Mouse (Mus musculus): ENCODE results near the gene Uqcc1.
"Not testable (repeated sequence)": the region's sequence is repeated elsewhere in the genome, so short reads cannot be mapped to it uniquely, and the experiment has no call there.

Gene Uqcc1

GRCm38 (mm10) chr2:155928711-155929345 lies 1.3 kb downstream of the Uqcc1 start:
- DNase-seq: no peak

DNA sequence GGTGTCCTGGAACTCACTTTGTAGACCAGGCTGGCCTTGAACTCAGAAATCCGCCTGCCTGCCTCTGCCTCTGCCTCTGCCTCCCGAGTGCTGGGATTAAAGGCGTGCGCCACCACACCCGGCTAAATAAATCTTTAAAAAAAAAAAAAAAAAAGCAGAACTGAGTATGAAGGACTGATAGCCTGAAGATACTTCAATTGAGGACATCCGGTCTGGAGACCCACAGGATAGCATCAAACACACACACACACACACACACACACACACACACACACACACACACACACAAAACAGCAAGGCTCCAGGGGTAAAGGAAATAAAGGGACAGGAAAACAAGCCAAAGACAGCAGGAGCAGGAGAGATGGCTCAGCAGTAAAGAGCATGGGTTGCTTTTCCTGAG lies 4.9 kb downstream of the Uqcc1 start:
- DNase-seq: not testable (repeated sequence)

DNA sequence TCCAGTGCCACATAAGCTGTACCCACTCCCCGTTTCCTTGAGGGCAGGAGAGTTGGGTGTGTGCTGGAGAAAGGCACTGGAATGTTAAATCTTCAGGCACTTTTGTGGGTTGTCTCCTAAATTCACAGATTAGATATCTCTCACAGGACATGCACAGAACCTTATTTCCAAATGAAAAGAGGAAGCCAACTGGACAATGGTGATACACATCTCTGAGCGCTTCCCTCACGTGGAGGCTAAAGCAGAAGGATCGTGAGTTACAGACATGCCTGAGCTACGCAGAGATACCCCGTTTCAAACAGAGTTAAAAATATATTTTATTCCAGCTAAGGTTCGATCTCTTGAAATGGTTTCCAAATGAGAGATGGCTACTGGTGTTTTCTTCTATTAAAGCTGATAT lies 7.0 kb downstream of the Uqcc1 start:
- no peak for DNase-seq

- DNase-seq: no peak
Measured at GRCm38 (mm10) chr2:155914684-155915083, 15.4 kb downstream of the Uqcc1 start.

DNA sequence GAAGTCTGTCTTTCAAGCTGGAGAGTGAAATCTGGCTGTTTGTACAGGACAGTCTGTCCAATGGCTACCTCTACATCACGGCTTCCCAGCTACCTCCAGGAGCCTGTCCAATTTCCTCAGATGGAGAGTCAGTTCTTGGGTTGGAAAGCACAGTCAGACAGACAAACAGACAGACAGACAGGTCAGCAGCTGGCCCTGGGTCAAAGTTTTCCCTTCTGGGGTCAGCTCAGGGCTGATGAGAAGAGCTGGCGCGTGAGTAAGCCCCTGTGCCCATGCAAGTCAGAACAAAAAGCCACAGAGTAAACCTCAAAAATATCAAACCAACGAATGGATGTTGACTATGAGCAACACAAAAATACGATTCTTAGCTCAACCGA lies 26.5 kb downstream of the Uqcc1 start:
- no peak for DNase-seq

GRCm38 (mm10) chr2:155902989-155903631 lies 27.0 kb downstream of the Uqcc1 start:
- no peak for DNase-seq

DNA sequence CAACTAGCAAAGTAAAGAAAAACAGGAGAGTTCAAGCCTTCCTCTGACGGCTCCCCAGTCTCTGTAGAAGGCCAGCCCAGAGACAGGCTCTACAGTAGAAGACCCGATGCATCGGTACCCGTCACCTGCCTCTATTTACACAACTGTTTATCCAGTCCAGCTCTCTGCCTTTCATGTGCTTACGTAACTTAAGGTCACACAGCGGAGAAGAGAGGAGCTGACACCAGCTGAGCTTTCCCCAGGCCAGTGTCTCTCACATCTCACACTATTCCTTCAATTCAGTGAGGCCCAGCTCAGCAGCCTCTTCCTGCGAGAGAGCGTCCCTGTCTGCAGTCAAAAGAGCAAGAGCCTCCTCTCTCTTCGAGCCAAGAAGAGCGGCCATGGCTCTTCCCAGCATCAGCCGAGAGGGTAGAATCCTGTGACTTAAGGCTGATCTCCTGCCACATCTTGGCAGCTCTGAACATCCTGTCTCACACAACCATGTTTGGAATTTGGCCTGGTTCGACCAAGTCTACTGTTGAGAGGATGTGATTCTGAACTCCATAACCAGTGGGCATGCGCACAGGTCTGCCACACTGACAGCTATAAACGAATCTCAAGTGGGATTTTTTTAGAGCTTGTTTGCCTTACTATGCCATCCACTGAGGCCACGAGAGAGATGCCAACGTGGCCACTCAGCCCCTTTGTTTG lies 34.9 kb downstream of the Uqcc1 start:
- DNase-seq: no peak

DNA sequence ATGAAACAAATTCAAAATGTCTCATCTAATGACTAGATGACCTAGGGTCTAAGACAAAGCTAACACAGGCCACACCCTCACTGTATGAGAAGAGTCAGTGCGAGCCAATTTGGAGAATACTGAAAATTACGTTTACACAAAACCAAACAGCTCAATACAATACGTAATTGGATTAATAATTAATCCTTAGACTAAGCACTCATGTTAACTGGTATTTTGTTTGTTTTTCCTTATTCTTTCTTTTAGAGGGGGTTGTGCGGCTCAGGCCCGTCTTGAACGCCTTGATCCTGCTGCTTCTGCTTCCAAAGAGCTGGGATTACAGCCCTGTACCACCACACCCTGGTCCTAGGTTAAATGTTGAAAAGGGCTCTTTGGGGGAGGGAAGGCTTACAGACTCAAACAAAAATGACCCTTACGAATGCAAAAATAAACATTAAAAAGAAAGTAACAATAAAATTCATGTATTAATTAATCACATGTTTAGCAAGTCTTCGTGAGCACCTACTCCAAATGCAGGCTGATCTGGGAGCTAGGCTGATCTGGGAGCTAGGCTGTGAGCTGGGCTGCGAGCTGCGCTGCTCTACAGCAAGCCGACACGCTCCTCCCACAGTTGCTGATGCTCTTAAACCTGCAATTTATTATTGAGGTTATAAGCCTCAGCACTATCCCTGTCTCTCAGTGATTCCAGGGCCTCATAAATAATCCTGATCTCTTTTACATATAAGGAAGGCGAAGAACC lies 35.6 kb downstream of the Uqcc1 start:
- DNase-seq: no peak

DNA sequence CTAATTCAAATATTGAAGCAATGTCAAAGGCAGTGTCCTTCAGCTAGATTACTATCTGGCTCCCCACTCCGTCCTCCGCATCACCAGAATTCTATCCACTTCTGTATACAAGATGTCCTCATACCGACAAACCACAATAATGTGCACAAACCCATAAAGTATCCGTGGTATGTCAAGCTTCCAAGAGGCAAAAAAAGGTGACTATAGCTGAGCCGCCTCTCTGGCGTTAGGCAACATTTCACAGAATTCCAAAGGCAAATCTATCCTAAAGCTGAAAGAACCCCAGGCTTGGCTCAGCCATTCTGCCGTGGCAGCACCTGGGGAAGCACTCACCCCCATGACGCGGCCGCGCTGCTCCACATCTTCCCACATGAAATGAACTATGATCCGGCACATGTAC lies 43.3 kb downstream of the Uqcc1 start:
- DNase-seq: no peak

DNA sequence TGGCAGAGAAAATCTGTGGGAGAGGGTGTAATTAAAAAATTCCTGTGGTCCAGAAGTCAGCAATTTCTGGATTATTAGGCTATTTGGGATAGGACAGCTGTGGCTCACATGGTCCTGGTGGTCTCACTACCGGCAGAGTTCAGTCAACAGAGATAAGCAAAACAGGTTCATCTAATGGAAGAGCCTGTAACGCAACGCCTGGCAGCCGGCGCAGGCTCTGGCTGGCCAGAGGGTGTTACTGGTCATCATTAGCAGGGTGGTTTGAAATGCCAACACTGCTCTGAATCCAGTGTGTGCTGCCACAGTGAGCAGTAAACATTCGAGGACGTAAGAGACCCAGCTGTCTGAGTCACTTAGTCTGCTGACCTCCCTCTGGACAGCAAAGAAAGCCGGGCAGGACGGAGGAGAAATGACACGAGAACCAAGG lies 44.8 kb downstream of the Uqcc1 start:
- DNase-seq: no peak

DNA sequence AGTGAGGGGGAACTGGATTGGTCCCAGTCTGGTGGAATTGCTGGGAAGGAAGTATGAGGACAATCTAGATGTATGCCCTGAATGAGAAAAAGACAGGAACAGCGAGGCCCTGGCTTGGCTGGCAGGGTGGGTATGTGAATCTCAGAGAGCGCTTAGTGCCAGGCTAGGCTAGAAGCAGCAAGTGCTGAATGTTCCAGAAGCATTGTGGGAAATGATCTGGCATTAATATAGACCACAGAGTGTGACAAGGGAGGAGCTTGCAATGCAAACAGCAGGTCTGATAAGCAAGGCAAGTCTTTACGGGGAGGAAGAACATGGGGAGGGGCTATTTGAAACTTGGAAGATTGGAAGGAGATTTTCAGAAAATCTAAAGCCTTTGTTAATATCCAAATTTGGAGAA lies 48.0 kb downstream of the Uqcc1 start:
- no peak for DNase-seq

DNA sequence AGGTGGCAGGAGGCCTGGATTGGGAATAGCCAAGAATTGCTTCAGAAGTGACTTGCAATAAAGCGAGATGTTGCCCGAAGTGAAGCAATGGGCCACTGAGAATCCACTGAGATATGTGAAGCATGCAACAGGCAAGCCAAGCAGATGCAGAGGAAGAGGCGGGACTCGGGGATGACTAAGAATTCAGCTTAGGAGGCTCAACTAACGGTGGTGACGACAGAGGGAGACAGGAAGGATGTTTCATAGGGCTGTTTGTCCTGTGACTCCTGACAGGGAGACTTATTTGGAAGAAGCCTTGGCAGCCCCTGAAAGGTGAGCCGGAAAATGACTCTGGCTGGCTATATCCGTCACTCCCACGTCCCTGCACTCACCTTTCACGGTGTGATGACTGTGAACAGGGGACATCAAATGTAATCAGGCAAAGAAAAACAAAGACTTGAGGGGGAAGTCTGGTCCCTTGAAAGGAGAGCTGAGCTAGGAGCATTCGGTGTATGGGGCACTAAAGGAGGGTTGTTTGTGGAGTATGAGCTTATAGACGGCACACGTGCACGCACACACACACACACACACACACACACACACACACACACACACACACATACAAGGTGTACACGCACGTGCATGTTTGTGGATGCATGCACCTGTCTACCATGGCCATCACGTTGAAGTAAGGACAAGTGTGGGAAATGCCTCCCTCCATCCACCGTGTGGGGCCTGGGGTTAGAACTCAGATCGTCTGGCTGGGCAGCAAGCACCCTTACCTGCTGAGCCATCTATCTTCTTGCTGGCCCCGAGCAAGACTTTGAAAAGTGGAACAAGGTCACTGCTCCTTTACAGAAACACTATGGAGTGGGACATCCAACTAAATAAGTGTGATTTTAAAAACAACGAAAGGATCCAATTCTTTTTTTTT lies 50.9 kb downstream of the Uqcc1 start:
- DNase-seq: no peak

DNA sequence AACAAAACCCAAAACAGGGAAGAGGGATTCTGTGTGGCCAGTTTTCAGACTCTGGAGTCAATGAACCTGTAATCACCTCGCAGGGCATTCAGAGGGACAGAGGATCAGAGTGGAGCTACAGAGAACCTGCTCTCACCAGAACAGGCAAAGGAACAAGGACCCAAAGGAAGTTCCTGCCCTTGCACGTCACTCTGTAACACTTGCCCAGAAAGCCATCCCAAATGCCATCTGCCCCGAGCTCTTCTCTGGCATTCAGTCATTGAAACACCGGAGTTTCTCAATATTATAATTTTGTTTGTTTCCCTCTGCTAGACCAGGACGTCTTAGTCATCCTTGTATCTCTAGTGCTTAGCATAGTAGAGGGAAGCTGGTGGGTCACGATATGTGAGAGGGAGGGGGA lies 56.5 kb downstream of the Uqcc1 start:
- DNase-seq: no peak

DNA sequence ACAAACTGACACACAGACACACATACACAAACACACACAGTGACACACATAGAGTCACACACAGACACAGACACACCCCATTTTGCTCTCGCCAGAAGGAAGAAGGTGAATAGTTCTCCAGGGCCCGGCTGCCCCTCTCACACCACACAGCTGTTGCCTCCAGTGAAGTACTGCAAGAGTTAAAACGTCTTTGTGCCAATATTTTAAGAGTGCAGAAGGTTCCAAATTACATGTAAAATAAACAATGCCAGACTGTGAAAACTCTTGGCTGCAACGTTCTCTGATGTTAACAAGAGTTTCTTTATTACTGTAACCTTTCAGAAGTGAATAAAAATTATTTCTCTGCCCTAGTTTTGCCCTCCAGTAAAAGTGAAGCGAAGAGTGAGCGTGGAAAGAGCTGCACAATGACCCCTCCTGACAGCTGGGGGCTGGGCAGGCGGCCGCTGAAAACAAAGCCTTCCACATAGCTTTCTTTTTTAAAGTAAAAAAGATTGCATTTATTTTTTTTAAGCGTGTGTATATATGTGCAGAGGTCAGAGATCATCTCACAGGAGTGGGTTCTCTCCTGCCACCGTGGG lies 57.1 kb downstream of the Uqcc1 start:
- DNase-seq: no peak

DNA sequence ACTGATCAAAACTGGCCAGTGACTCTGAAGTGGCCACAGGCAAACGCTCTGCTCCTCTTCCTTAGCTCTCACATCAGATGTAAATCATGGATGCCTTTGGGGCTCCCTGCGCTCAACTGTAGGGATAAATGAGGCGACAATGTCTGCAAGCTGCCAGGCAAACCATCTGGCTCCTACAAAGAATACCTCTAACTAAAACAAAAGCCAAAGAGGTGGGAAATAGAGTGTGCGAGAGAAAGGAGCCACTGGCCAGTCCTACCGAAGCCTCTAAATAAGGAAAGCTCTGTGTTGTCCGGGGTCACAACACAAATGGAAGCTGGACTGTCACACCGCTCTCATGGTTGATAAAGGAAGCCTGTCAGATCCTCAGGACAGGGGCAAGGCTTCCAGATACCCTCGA lies 57.6 kb downstream of the Uqcc1 start:
- no peak for DNase-seq

GRCm38 (mm10) chr2:155869772-155870171 lies 60.3 kb downstream of the Uqcc1 start:
- DNase-seq: no peak

DNA sequence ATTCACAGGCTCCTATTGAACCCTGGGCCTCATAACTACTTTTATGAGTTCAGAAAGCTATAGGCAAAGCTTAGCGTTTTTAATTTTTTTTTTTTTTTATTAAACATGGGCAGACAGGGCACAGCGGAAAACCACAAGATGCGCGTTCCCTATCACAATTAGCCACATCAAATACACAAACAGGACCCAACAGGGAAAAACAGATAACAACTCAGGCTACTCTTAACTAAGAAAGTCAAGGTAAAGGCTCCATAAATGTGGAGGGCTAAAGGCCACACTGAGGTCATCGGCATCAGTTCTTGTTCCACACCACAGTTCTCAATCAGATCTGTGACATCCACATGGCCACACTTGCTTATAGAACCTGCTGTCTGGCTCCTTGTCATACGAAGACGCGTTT lies 61.8 kb downstream of the Uqcc1 start:
- DNase-seq: no peak

DNA sequence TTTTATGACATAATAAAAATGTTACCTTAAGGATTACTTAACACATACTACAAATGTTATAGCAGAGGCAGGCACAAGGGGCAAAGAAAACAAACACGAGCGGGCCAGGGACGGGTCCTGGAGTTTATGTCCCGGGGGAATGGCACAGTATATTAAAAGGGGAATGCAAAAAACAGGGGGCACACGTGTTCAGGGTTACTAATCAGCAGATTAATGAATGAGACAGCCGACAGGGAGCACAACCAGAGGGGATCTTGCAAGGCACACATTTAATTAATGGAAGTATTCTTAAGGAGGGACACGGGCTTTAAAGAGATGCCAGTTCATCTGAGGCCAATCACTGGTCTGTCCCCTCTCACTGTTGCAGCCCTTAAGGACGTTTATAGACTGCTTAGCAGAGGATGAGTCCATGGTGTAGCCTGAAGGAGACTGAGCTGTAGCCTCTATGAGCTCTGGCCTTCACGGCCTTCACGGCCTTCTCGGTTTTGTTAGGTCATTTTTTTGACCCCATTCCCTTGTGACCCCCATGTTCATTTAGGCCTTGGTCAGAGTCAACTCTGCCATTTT lies 66.7 kb downstream of the Uqcc1 start:
- no peak for DNase-seq

GRCm38 (mm10) chr2:155862573-155863300 lies 67.4 kb downstream of the Uqcc1 start:
- peak; percentile 19 for DNase-seq

GRCm38 (mm10) chr2:155861581-155861980 lies 68.5 kb downstream of the Uqcc1 start:
- DNase-seq: no peak

DNA sequence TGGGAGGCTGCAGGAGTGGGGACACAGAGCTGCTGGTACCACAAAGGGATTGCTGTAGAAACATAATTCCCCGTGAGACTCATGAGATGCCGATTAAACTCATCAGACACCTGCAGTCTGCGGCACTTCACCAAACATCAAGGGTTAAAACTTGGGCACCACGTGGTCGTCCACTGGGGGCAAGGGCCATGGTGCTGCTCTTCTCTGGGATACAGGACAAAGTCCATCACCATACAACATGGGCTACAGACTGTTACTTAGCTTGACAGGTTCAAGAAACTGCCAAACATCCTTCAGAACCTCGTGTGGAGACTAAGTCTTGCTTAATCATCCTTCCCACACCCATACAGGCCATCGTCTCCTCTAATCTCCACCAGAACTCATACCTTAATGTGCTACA lies 70.0 kb downstream of the Uqcc1 start:
- DNase-seq: no peak

Data from right cerebral cortex, adult 18-20 months (tissue).